Mouse (Mus musculus): ENCODE measurements around the gene Cacnb2. TPM values are rescaled to one million over a fixed set of nuclear protein-coding genes. Genes with fewer than 3 reads are reported as not detected.

The Cacnb2 gene
- polyA plus RNA-seq, 1 experiment from 2014 or later: 11.0 TPM

GRCm38 (mm10) chr2:14873116-14873515 is 270.2 kb downstream of the Cacnb2 start:
- no peak overlapping the region for H3K9ac ChIP-seq
- no peak for ATAC-seq (ENCODE audit: insufficient number of reproducible peaks, low FRiP score)
- peaks cover 4% of the 10 kb centered on the region; the same call in 1 of the 2 replicates for H3K36me3 ChIP-seq
- no peak overlapping the region for H3K4me2 ChIP-seq
- 65% methylated on average over 1 of the region's 1 CpGs for WGBS
- H3K27me3 ChIP-seq (replicated peaks): no peaks in the 10 kb centered on the region
- H3K4me3 ChIP-seq: no peak overlapping the region
- peaks cover 19% of the 10 kb centered on the region for H3K4me1 ChIP-seq (replicated peaks)
- no peak overlapping the region for H3K27ac ChIP-seq (ENCODE audit: poor library complexity, severe bottlenecking)
- no peaks in the 10 kb centered on the region for H3K9me3 ChIP-seq (replicated peaks)

DNA sequence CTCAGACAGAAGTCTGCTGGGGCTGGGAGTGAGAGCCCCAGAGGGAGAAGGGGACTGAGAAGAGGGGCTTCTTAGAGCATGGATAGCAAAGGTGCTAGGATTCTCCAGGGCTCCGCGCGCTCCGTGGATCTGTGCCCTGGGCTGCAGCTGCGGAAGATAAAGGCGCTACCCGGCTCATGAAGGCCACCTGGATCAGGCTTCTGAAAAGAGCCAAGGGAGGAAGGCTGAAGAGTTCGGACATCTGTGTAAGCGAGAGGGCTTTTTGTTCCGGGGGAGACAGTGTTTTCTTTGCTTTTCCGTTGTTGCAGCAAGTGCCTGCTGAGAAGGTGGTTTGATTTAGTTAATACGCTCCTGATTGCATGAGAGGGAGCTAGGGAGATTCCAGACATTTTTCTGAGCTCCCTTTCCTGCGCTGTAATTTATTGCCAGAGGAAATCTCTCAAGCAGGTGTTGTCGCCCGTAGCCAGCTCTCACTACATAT is 270.9 kb downstream of the Cacnb2 start:
- Histone ChIP-seq H3K27me3 (replicated peaks) (no peaks in the 10 kb centered on the region), H3K4me1 (replicated peaks) (peaks cover 19% of the 10 kb centered on the region), H3K4me3 (peak overlapping the region; percentile 16; the same call in 1 of the 2 replicates), H3K36me3 (peaks cover 4% of the 10 kb centered on the region; the same call in 1 of the 2 replicates), H3K27ac (ENCODE audit: poor library complexity, severe bottlenecking) (0 out of 2 replicates have a peak overlapping the region, but pooled peaks have one; percentile 29), H3K9ac (no peak overlapping the region), H3K4me2 (peak overlapping the region; percentile 57), H3K9me3 (replicated peaks) (no peaks in the 10 kb centered on the region)
- ATAC-seq (ENCODE audit: insufficient number of reproducible peaks, low FRiP score): no peak
- 18% methylated on average over 15 of the region's 15 CpGs for WGBS

- 66% methylated on average over 13 of the region's 13 CpGs for WGBS
- Histone ChIP-seq H3K4me3 (no peak overlapping the region), H3K36me3 (peaks cover 4% of the 10 kb centered on the region; the same call in 1 of the 2 replicates), H3K27me3 (replicated peaks) (no peaks in the 10 kb centered on the region), H3K4me1 (replicated peaks) (peaks cover 19% of the 10 kb centered on the region), H3K27ac (ENCODE audit: poor library complexity, severe bottlenecking) (no peak overlapping the region), H3K4me2 (no peak overlapping the region), H3K9ac (no peak overlapping the region), H3K9me3 (replicated peaks) (no peaks in the 10 kb centered on the region)
- ATAC-seq (ENCODE audit: insufficient number of reproducible peaks, low FRiP score): no peak
These were observed 271.6 kb downstream of the Cacnb2 start for GRCm38 (mm10) chr2:14874281-14875037.

DNA sequence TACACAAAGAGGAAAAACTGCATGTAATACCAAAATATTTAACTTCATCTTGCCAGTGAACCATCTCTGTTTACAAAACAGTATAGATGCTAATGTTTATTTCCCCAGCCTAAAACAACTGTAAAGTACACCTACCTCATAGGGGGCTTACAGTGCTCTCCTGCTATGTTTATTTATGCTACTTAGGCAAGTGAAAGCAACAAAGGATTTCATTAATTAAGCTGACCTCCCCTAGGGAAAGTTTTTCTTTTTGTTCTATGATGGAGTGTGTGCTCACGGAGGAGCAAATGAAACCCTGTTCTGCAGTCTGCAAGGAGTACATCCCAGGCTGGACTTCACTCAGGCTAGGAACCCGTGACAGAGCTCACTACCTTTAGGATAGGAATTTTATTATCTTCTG is 272.2 kb downstream of the Cacnb2 start:
- WGBS: 65% methylated on average over 2 of the region's 2 CpGs
- H3K4me3 ChIP-seq: no peak overlapping the region
- no peak for ATAC-seq (ENCODE audit: insufficient number of reproducible peaks, low FRiP score)

DNA sequence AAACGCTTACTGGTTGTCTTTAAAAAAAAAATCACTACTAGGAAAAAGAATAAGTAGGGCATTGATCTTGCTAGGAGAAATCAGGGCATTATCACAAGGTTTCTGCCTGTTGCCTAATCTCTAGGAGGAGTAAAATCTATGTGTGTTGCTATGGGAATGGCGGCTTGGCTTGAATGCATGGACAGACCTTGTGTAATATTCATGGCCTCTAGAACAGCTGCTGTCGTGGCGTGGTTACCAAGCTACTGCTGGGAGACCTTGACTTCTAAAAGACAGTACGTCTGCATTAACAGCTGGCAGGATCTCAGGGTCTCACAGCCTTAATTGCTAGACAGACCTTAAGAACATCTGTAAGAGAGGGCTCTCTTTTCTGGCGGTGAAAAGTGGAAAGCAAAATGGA is 272.7 kb downstream of the Cacnb2 start:
- peaks cover 4% of the 10 kb centered on the region; the same call in 1 of the 2 replicates for H3K36me3 ChIP-seq
- H3K9me3 ChIP-seq (replicated peaks): no peaks in the 10 kb centered on the region
- H3K4me2 ChIP-seq: no peak overlapping the region
- no peak overlapping the region for H3K4me3 ChIP-seq
- ATAC-seq (ENCODE audit: insufficient number of reproducible peaks, low FRiP score): no peak
- no peak overlapping the region for H3K27ac ChIP-seq (ENCODE audit: poor library complexity, severe bottlenecking)
- H3K9ac ChIP-seq: no peak overlapping the region
- peaks cover 19% of the 10 kb centered on the region for H3K4me1 ChIP-seq (replicated peaks)
- WGBS: 81% methylated on average over 6 of the region's 6 CpGs
- no peaks in the 10 kb centered on the region for H3K27me3 ChIP-seq (replicated peaks)

More for the DNA sequence above, 272.2 kb downstream of the Cacnb2 start:
- Histone ChIP-seq H3K4me2 (no peak overlapping the region), H3K9ac (no peak overlapping the region), H3K27me3 (replicated peaks) (no peaks in the 10 kb centered on the region), H3K4me1 (replicated peaks) (peaks cover 19% of the 10 kb centered on the region), H3K27ac (ENCODE audit: poor library complexity, severe bottlenecking) (no peak overlapping the region), H3K9me3 (replicated peaks) (no peaks in the 10 kb centered on the region), H3K36me3 (peaks cover 4% of the 10 kb centered on the region; the same call in 1 of the 2 replicates)

DNA sequence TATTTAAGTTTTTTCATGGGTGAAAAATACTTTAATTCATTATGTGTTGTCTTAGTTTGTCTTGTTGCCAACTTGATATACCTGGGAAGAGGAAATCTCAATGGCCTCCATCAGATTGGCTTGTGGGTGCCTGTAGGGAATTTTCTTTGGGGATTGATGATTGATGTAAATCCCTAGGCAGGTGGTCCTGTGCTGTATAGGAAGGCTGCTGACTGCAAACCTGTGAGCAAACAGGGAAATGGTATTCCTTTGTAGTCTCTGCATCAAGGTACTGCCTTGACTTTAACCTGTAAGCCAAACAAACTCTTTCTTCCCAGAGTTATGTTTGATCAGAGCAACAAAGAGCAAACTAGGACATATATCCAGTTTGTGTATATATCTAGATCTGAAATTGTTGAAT is 276.1 kb downstream of the Cacnb2 start:
- peaks cover 4% of the 10 kb centered on the region; the same call in 1 of the 2 replicates for H3K36me3 ChIP-seq
- ATAC-seq (ENCODE audit: insufficient number of reproducible peaks, low FRiP score): no peak
- no peak overlapping the region for H3K4me2 ChIP-seq
- H3K9me3 ChIP-seq (replicated peaks): no peaks in the 10 kb centered on the region
- peaks cover 26% of the 10 kb centered on the region for H3K4me1 ChIP-seq (replicated peaks)
- no peak overlapping the region for H3K9ac ChIP-seq
- H3K27me3 ChIP-seq (replicated peaks): no peaks in the 10 kb centered on the region
- H3K4me3 ChIP-seq: no peak overlapping the region
- no peak overlapping the region for H3K27ac ChIP-seq (ENCODE audit: poor library complexity, severe bottlenecking)

- no peak overlapping the region for H3K4me2 ChIP-seq
- H3K9me3 ChIP-seq (replicated peaks): no peaks in the 10 kb centered on the region
- H3K36me3 ChIP-seq: no peaks in the 10 kb centered on the region
- no peak for ATAC-seq (ENCODE audit: insufficient number of reproducible peaks, low FRiP score)
- H3K4me3 ChIP-seq: no peak overlapping the region
- no peak overlapping the region for H3K9ac ChIP-seq
- no peaks in the 10 kb centered on the region for H3K27me3 ChIP-seq (replicated peaks)
- WGBS: 80% methylated on average over 3 of the region's 3 CpGs
- H3K4me1 ChIP-seq (replicated peaks): peaks cover 18% of the 10 kb centered on the region; the same call in 1 of the 2 replicates
- H3K27ac ChIP-seq (ENCODE audit: poor library complexity, severe bottlenecking): no peak overlapping the region
These were observed 280.6 kb downstream of the Cacnb2 start for GRCm38 (mm10) chr2:14883460-14883859.

GRCm38 (mm10) chr2:14888406-14889195 is 285.7 kb downstream of the Cacnb2 start:
- Histone ChIP-seq H3K27me3 (replicated peaks) (no peaks in the 10 kb centered on the region), H3K4me2 (no peak overlapping the region), H3K27ac (ENCODE audit: poor library complexity, severe bottlenecking) (no peak overlapping the region), H3K9ac (no peak overlapping the region), H3K36me3 (no peaks in the 10 kb centered on the region), H3K4me1 (replicated peaks) (peaks cover under 1% of the 10 kb centered on the region; the same call in 1 of the 2 replicates), H3K4me3 (no peak overlapping the region), H3K9me3 (replicated peaks) (no peaks in the 10 kb centered on the region)
- no peak for ATAC-seq (ENCODE audit: insufficient number of reproducible peaks, low FRiP score)
- WGBS: 70% methylated on average over 4 of the region's 4 CpGs

DNA sequence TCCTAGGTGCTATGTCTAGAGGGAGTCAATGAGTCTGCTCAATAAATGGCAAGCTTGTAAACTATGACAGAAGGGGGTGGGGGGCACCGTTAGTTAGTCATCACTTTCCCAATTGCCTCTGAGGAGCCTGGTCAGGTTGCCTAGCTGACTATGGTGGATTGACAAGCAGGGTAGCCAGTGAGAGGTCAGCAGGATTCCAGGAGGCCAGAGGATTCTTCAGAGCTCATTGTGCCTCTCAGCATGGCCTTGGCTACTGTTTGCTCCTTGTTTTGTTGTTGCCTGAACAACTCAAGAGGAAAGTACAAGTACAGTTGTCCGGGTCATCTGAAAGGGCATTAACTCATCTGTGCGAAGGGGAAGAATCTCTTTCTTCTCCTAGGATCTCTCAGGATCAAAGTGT is 300.9 kb downstream of the Cacnb2 start:
- Histone ChIP-seq H3K9me3 (replicated peaks) (no peaks in the 10 kb centered on the region), H3K27ac (ENCODE audit: poor library complexity, severe bottlenecking) (no peak overlapping the region), H3K4me2 (no peak overlapping the region), H3K4me1 (replicated peaks) (peaks cover 26% of the 10 kb centered on the region), H3K9ac (no peak overlapping the region), H3K4me3 (no peak overlapping the region), H3K27me3 (replicated peaks) (no peaks in the 10 kb centered on the region), H3K36me3 (no peaks in the 10 kb centered on the region)
- 71% methylated on average over 3 of the region's 3 CpGs for WGBS
- no peak for ATAC-seq (ENCODE audit: insufficient number of reproducible peaks, low FRiP score)

GRCm38 (mm10) chr2:14904865-14905264 is 302.0 kb downstream of the Cacnb2 start:
- H3K27ac ChIP-seq (ENCODE audit: poor library complexity, severe bottlenecking): no peak overlapping the region
- no peak overlapping the region for H3K4me3 ChIP-seq
- H3K27me3 ChIP-seq (replicated peaks): no peaks in the 10 kb centered on the region
- H3K4me2 ChIP-seq: no peak overlapping the region
- 74% methylated on average over 2 of the region's 2 CpGs for WGBS
- no peaks in the 10 kb centered on the region for H3K36me3 ChIP-seq
- no peaks in the 10 kb centered on the region for H3K9me3 ChIP-seq (replicated peaks)
- no peak overlapping the region for H3K9ac ChIP-seq
- ATAC-seq (ENCODE audit: insufficient number of reproducible peaks, low FRiP score): no peak
- H3K4me1 ChIP-seq (replicated peaks): peaks cover 26% of the 10 kb centered on the region
